Mouse (Mus musculus): ENCODE measurements around the gene Plekha1.

Gene Plekha1

DNA sequence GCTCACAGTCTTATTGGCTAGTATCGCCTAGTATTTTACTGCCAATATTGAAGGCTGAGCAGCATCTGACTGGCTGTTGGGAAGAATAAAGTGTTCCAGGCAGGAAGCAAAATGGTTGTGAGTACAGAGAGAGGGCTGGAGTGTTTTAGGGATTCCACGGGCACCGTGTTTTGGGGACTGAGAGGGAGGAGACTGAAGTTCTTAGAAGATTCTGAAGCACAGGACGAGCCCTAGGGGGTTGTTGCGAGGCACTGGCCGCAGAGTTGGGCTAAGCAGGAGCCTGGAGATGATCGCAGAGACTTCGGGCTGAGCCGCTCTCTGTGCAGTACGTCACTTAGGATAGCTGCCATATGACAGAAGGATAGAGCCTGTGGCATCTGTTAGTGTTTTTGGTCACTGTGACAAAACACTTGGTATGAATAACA, 88.6 kb downstream of the Plekha1 start:
- no peak for DNase-seq (ENCODE audit: low spot score)

GRCm38 (mm10) chr7:130958551-130958950, 93.0 kb downstream of the Plekha1 start:
- DNase-seq (ENCODE audit: low spot score), result no peak

DNA sequence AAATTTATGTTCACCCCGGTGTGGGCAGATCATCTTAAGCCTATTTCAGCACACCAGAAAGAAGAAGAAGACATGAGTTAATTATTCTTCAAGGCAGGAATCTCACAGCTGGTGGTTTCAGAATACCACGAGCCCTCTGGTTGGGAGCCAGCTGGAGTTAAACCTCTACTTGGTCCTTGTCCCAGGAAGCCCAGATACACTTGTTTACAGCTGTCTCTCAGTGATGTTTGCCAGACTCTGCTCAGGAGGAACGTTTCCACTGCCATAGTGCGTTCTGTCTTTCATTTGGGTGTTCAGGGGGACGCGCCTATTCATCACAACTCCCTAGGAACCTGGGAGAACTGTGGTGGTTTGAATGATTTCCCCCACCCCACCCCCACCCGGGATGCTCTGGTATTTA, 94.3 kb downstream of the Plekha1 start:
- DNase-seq (ENCODE audit: low spot score), result peak; percentile 50

- DNase-seq (ENCODE audit: low spot score), result no peak
These were observed 95.9 kb downstream of the Plekha1 start for GRCm38 (mm10) chr7:130961429-130961828.
